Mouse (Mus musculus) hindbrain, embryonic 14.5 days (tissue): ENCODE measurements around the gene Stard13. TPM values are rescaled to one million over a fixed set of nuclear protein-coding genes. Genes with fewer than 3 reads are reported as not detected.

Experiments
- ATAC-seq: fragments of 200-750 bp; cut with Nextera tagmentation; 2 replicates; pipeline ENCODE4 v1.8.0; 2017; ENCODE audit warnings: moderate number of reproducible peaks, mild to moderate bottlenecking, moderate TSS enrichment, moderate library complexity; ENCODE audit not compliant: low FRiP score
- DNase-seq: peaks from one replicate; pipeline ENCODE4 v3.0.0-alpha.2; 2015; ENCODE audit warnings: low spot score
- H3K27ac ChIP-seq: fragments of 300-500 bp; sonication (generic); 2 replicates; pipeline ENCODE4 v1.5.1; 2014; ENCODE audit warnings: mild to moderate bottlenecking, moderate library complexity
- H3K27me3 ChIP-seq: fragments of 300-500 bp; sonication (generic); 2 replicates; pipeline ENCODE4 v1.6.1; 2014; ENCODE audit warnings: mild to moderate bottlenecking, low read length, mixed read lengths; ENCODE audit not compliant: control insufficient read depth, insufficient read depth
- H3K36me3 ChIP-seq: fragments of 300-500 bp; sonication (generic); replicated peaks from 2 replicates; pipeline ENCODE4 v1.6.1; 2014; ENCODE audit not compliant: control insufficient read depth, insufficient read depth
- H3K4me1 ChIP-seq: fragments of 300-500 bp; sonication (generic); replicated peaks from 2 replicates; pipeline ENCODE4 v1.6.1; 2014; ENCODE audit warnings: antibody characterized with exemption, low read length, mixed read lengths; ENCODE audit not compliant: control insufficient read depth, insufficient read depth
- H3K4me2 ChIP-seq: fragments of 300-500 bp; sonication (generic); replicated peaks from 2 replicates; pipeline ENCODE4 v1.6.1; 2014; ENCODE audit warnings: mild to moderate bottlenecking, moderate library complexity
- H3K4me3 ChIP-seq: fragments of 300-500 bp; sonication (generic); replicated peaks from 2 replicates; pipeline ENCODE4 v1.5.1; 2014; ENCODE audit warnings: mild to moderate bottlenecking, low read length
- H3K9ac ChIP-seq: fragments of 300-500 bp; sonication (generic); 2 replicates; pipeline ENCODE4 v1.6.1; 2014
- H3K9me3 ChIP-seq: fragments of 300-500 bp; sonication (generic); 2 replicates; pipeline ENCODE4 v1.6.1; 2016; ENCODE audit warnings: low read length; ENCODE audit not compliant: control insufficient read depth
- WGBS: fragments of 180-500 bp; shearing (Covaris S2); extraction: QIAGEN DNeasy Blood & Tissue Kit; methylation state at CpG from one replicate; pipeline ENCODE4 v1.1.7; 2014; 5-methylcytosine and 5-hydroxymethylcytosine counted together
- polyA plus RNA-seq: library from polyadenylated mRNA; unstranded; fragments of >200 nt; fragmentation: Nextera tagmentation; extraction: Ambion mirVana; gene quantifications from 2 replicates; pipeline ENCODE4 v1.2.1, GENCODE M21; 2014

The Stard13 gene
- polyA plus RNA-seq, 1 experiment from 2014 or later, result 6.0 TPM

GRCm38 (mm10) chr5:151108955-151109354, 124.7 kb downstream of the Stard13 start:
- Histone ChIP-seq H3K27me3 (no peaks in the 10 kb centered on the region), H3K4me2 (peak overlapping the region; percentile 21; the same call in 1 of the 2 replicates), H3K4me3 (no peak overlapping the region), H3K4me1 (0 out of 2 replicates have a peak, but pooled peaks cover 4% of the 10 kb centered on the region), H3K27ac (no peak overlapping the region), H3K36me3 (no peaks in the 10 kb centered on the region), H3K9ac (no peak overlapping the region), H3K9me3 (no peaks in the 10 kb centered on the region)
- ATAC-seq (no peak), DNase-seq (no peak)
- 75% methylated on average over 7 of the region's 7 CpGs for WGBS

GRCm38 (mm10) chr5:151108291-151108897, 125.2 kb downstream of the Stard13 start:
- Histone ChIP-seq H3K36me3 (no peaks in the 10 kb centered on the region), H3K4me3 (no peak overlapping the region), H3K9me3 (no peaks in the 10 kb centered on the region), H3K27ac (no peak overlapping the region), H3K9ac (no peak overlapping the region), H3K4me1 (0 out of 2 replicates have a peak, but pooled peaks cover 4% of the 10 kb centered on the region), H3K27me3 (no peaks in the 10 kb centered on the region), H3K4me2 (peak overlapping the region; percentile 21)
- DNase-seq (no peak), ATAC-seq (no peak; the same call in 1 of the 2 replicates)
- WGBS, result 57% methylated on average over 19 of the region's 19 CpGs

GRCm38 (mm10) chr5:151106841-151107240, 126.8 kb downstream of the Stard13 start:
- no peak overlapping the region for H3K4me3 ChIP-seq
- DNase-seq (no peak), ATAC-seq (0 out of 2 replicates have a peak, but pooled peaks have one; percentile 2)
- H3K9me3 ChIP-seq, result no peaks in the 10 kb centered on the region
- H3K27ac ChIP-seq, result no peak overlapping the region
- no peaks in the 10 kb centered on the region for H3K27me3 ChIP-seq
- H3K4me1 ChIP-seq, result 0 out of 2 replicates have a peak, but pooled peaks cover 4% of the 10 kb centered on the region
- no peak overlapping the region for H3K9ac ChIP-seq
- H3K4me2 ChIP-seq, result no peak overlapping the region
- H3K36me3 ChIP-seq, result no peaks in the 10 kb centered on the region
- WGBS, result 93% methylated on average over 3 of the region's 3 CpGs

GRCm38 (mm10) chr5:151105054-151105971, 128.3 kb downstream of the Stard13 start:
- H3K4me3 ChIP-seq, result no peak overlapping the region
- no peaks in the 10 kb centered on the region for H3K36me3 ChIP-seq
- DNase-seq (no peak), ATAC-seq (no peak)
- no peaks in the 10 kb centered on the region for H3K9me3 ChIP-seq
- H3K27ac ChIP-seq, result no peak overlapping the region
- 82% methylated on average over 10 of the region's 10 CpGs for WGBS
- no peak overlapping the region for H3K4me2 ChIP-seq
- no peak overlapping the region for H3K9ac ChIP-seq
- no peaks in the 10 kb centered on the region for H3K27me3 ChIP-seq
- H3K4me1 ChIP-seq, result 0 out of 2 replicates have a peak, but pooled peaks cover 4% of the 10 kb centered on the region

GRCm38 (mm10) chr5:151104354-151105053, 129.1 kb downstream of the Stard13 start:
- no peak for DNase-seq
- Histone ChIP-seq H3K4me1 (0 out of 2 replicates have a peak, but pooled peaks cover 4% of the 10 kb centered on the region), H3K9me3 (no peaks in the 10 kb centered on the region), H3K36me3 (no peaks in the 10 kb centered on the region), H3K9ac (no peak overlapping the region), H3K27ac (no peak overlapping the region), H3K27me3 (no peaks in the 10 kb centered on the region), H3K4me2 (no peak overlapping the region), H3K4me3 (no peak overlapping the region)
- no peak for ATAC-seq
- WGBS, result 57% methylated on average over 9 of the region's 9 CpGs

- Histone ChIP-seq H3K9ac (no peak overlapping the region), H3K27me3 (no peaks in the 10 kb centered on the region), H3K36me3 (no peaks in the 10 kb centered on the region), H3K27ac (no peak overlapping the region), H3K4me1 (0 out of 2 replicates have a peak, but pooled peaks cover 4% of the 10 kb centered on the region), H3K4me2 (no peak overlapping the region), H3K9me3 (no peaks in the 10 kb centered on the region), H3K4me3 (no peak overlapping the region)
- DNase-seq (no peak), ATAC-seq (no peak)
- WGBS, result 84% methylated on average over 4 of the region's 4 CpGs
Measured at GRCm38 (mm10) chr5:151103284-151103683, 130.4 kb downstream of the Stard13 start.

GRCm38 (mm10) chr5:151102262-151102661, 131.4 kb downstream of the Stard13 start:
- Histone ChIP-seq H3K27ac (no peak overlapping the region), H3K4me2 (no peak overlapping the region), H3K9me3 (no peaks in the 10 kb centered on the region), H3K36me3 (no peaks in the 10 kb centered on the region), H3K4me1 (0 out of 2 replicates have a peak, but pooled peaks cover 4% of the 10 kb centered on the region), H3K27me3 (no peaks in the 10 kb centered on the region), H3K9ac (no peak overlapping the region), H3K4me3 (no peak overlapping the region)
- WGBS, result 36% methylated on average over 2 of the region's 2 CpGs
- ATAC-seq, result no peak
- no peak for DNase-seq

GRCm38 (mm10) chr5:151096012-151096411, 137.6 kb downstream of the Stard13 start:
- no peaks in the 10 kb centered on the region for H3K4me1 ChIP-seq
- ATAC-seq (no peak), DNase-seq (no peak)
- H3K9me3 ChIP-seq, result no peaks in the 10 kb centered on the region
- no peaks in the 10 kb centered on the region for H3K36me3 ChIP-seq
- no peak overlapping the region for H3K27ac ChIP-seq
- no peaks in the 10 kb centered on the region for H3K27me3 ChIP-seq
- no peak overlapping the region for H3K9ac ChIP-seq
- WGBS, result 84% methylated on average over 6 of the region's 6 CpGs
- H3K4me2 ChIP-seq, result no peak overlapping the region
- H3K4me3 ChIP-seq, result no peak overlapping the region
